Mouse (Mus musculus) E14TG2a.4 (cell line): ENCODE measurements around the gene Hspa12a.

Source experiments
- CTCF ChIP-seq: conservative IDR thresholded peaks from 2 replicates; pipeline ENCODE4 v1.5.1; 2014; ENCODE audit warnings: low read length
- NANOG ChIP-seq: IDR thresholded peaks from 2 replicates; pipeline ENCODE4 v1.6.1; 2014; ENCODE audit warnings: borderline replicate concordance, low read length, mixed read lengths
- POU5F1 ChIP-seq: IDR thresholded peaks from 2 replicates; pipeline ENCODE4 v1.6.1; 2014; ENCODE audit warnings: low read length, borderline replicate concordance

DNA sequence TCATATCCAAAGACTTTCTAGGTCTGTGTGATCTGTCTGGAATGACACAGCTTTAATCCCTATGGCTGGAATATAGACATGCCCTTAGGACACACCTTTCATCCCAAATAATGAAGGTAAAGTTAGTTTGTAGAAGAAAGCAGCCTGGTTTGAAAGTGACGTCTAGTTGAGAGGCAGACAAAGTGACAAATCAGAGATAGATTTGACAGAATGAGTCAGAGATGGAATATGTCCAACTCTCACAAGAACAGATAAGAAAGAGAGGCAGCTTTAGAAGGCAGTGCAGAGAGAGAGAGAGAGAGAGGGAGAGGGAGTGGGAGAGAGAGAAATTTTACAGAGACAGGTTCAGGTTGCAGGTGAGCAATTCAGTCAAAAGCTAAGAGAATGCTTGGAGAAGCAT, 119.1 kb downstream of the Hspa12a start:
- TF ChIP-seq CTCF (no peak), POU5F1 (no peak), NANOG (no peak)
